19 mouse cellular contexts compared by ENCODE assay signal in genomic region chr5:124761787-124762186, GRCm38 (mm10). TPM values are rescaled to one million over a fixed set of nuclear protein-coding genes. Genes with fewer than 3 reads are reported as not detected.
A peak's percentile ranks its signal among the peaks of the same experiment; 100 is the strongest.
DNase-seq lines count a peak whose midpoint lies in the region; TF ChIP-seq lines count a peak whose summit lies in the region.
"Had no signal": no experiment of that assay in that cellular context is flagged by ENCODE, and none has a peak within 500 bp of the region (broad histone marks: within the 10 kb centered on the region; RNA-seq: fewer than 3 reads in every experiment).

No protein-coding gene starts in this region.

- TF ChIP-seq CTCF in cerebellum, adult 2 months (IDR thresholded peaks at IDR 0.05; ENCODE audit: borderline replicate concordance, insufficient read depth, low read depth, low read length), result 0 out of 2 replicates have a peak, but pooled peaks have one; percentile 1
- peak; percentile 43 for TF ChIP-seq CTCF in layer of hippocampus, adult 2 months (conservative IDR thresholded peaks at IDR 0.05)

- WGBS in cerebellum, adult 2 months, result 93% methylated on average over 1 of the region's 1 CpGs

- no peaks in the 10 kb centered on the region for H3K4me1 ChIP-seq in cerebellum, adult 2 months (ENCODE audit: control insufficient read depth, insufficient read depth, low read length)
- H3K4me1 ChIP-seq: embryonic facial prominence, embryonic 10.5 days; limb, embryonic 12.5 days; midbrain, embryonic 10.5 days had no signal

- H3K27ac ChIP-seq in cerebellum, adult 2 months (ENCODE audit: insufficient read depth, low read length), result no peak overlapping the region
- H3K27ac ChIP-seq in layer of hippocampus, adult 2 months, result no peak overlapping the region
- H3K27ac ChIP-seq: embryonic facial prominence, embryonic 10.5 days; limb, embryonic 12.5 days; midbrain, embryonic 10.5 days had no signal

- DNase-seq in cerebellum, adult 2 months, result no peak
- DNase-seq in cerebellum, postnatal 36 days, result no peak
- no peak for DNase-seq in layer of hippocampus, adult 2 months (ENCODE audit: low spot score in 2 of 2)
- DNase-seq in layer of hippocampus, postnatal 14 days (ENCODE audit: low spot score in 2 of 2), result no peak
- DNase-seq in A20 (ENCODE audit: low read depth, low spot score), result peak; percentile 23
- DNase-seq in ZHBTc4 (ENCODE audit: low read depth, low spot score), result peak; percentile 67
- DNase-seq in adrenal gland, postnatal 36 days, result no peak
- DNase-seq in layer of hippocampus, postnatal 10 days (ENCODE audit: low spot score in 2 of 2), result no peak
- DNase-seq: cerebellum, adult 11 months; cerebellum, postnatal 25 days; lung, postnatal 36 days; right cerebral cortex, postnatal 4 days had no signal

- H3K27me3 ChIP-seq in cerebellum, adult 2 months (ENCODE audit: control insufficient read depth, insufficient read depth, low read length), result no peaks in the 10 kb centered on the region
- H3K27me3 ChIP-seq: limb, embryonic 12.5 days had no signal

- no peak overlapping the region for H3K4me3 ChIP-seq in cerebellum, adult 2 months (replicated peaks; ENCODE audit: insufficient read depth, low read depth, low read length)
- H3K4me3 ChIP-seq in layer of hippocampus, adult 2 months, result no peak overlapping the region
- H3K4me3 ChIP-seq: embryonic facial prominence, embryonic 10.5 days; limb, embryonic 12.5 days; midbrain, embryonic 10.5 days; myocyte had no signal

- TF ChIP-seq POLR2A in cerebellum, adult 2 months (IDR thresholded peaks at IDR 0.05; ENCODE audit: borderline replicate concordance, insufficient read depth, low read length), result no peak

RNA-seq across cellular contexts. Expression of gene Dnah10, which starts 36.9 kb away (rescaled TPM):
- polyA plus RNA-seq in cerebellum, adult 2 months (2012; rRNA removed), result 0.33 and 0.49 TPM in 2 replicates
- under 1 TPM; 0.32 to 0.38 TPM for total RNA-seq in layer of hippocampus, adult 2 months (2021)
- under 1 TPM; 0.60 to 0.97 TPM for total RNA-seq in layer of hippocampus, postnatal 14 days (2021)
- total RNA-seq in adrenal gland, postnatal 36 days (2021), result 1 to 10 TPM in 1 of 2 experiments, under 1 TPM in 1; 0.69 to 2.8 TPM
- under 1 TPM; 0.54 to 0.78 TPM for total RNA-seq in layer of hippocampus, postnatal 10 days (2021)
- total RNA-seq: granulocyte monocyte progenitor cell, adult 5-6 weeks; neutrophil, adult 5-6 weeks had no signal
- polyA plus RNA-seq: G1E had no signal

Comparison
In these comparisons a context has a peak if more than half of its experiments do, and no peak if none do; other contexts are left out.
1. DNase-seq: peak in A20 (single experiment) and ZHBTc4 (single experiment); none in cerebellum, adult 2 months (0 of 2), cerebellum, postnatal 36 days (0 of 2), layer of hippocampus, adult 2 months (0 of 2), layer of hippocampus, postnatal 14 days (0 of 2), adrenal gland, postnatal 36 days (0 of 2) and layer of hippocampus, postnatal 10 days (0 of 2).